Mouse (Mus musculus) cerebellum, postnatal 14 days (tissue): ENCODE data around the gene Mylpf.

Source experiments
- DNase-seq, 2 experiments: peaks; one replicate each; pipeline ENCODE4 v3.0.0; 2021; ENCODE audit warnings: mixed read lengths in 2 of 2

The Mylpf gene

GRCm38 (mm10) chr7:127260309-127261111 lies 51.8 kb downstream of the Mylpf start, which contains the start of gene Dctpp1:
Gene Dctpp1, minus strand, starts transcription at chr7:127260709.
- DNase-seq, result peak; percentile 97

GRCm38 (mm10) chr7:127262218-127262961 lies 53.7 kb downstream of the Mylpf start:
- DNase-seq, result no peak

GRCm38 (mm10) chr7:127263526-127263925 lies 54.8 kb downstream of the Mylpf start:
- no peak for DNase-seq
